Mouse (Mus musculus): Measurements from ENCODE around the gene Rcn3.

DNA sequence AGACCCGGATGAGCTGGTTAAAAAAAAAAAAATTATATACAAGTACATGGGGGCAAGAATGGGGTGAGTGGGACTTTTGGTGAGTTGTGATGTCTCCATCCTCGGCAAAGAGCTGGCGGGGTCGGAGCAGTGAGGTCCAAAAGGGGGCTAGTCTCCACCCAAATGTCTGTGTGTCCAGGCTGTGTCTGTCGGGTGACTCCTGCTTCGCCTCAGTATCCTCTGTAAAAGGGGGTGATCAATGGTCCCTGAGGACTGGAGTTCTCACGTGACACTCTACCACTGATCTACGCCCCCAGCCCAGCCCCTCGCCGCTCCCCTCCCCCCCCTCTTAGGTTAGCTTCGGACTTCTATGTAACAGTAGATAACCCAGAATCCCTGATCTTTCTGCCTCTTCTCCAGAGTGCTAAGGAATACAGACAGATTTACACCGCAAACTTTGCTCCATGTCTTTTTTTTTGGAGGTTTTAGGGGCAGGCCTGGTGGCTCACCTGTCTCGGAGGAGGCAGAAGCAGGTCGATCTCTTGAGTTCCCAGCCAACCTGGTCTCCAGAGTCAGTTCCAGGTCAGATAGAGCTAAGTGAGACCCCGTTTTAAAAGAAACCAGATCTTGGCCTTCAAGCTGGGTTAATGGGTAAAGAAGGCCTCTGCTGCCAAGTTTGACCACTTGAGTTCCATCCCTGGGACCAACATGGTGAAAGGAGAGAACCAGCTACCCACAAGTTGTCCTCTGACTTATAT is 37.9 kb upstream of the Rcn3 start:
- TF ChIP-seq POLR2A (IDR thresholded peaks at IDR 0.05; ENCODE audit: control insufficient read depth, extremely low read depth, insufficient read depth, low read length, poor library complexity) (no peak), CTCF (IDR thresholded peaks at IDR 0.05; ENCODE audit: borderline replicate concordance, control insufficient read depth, extremely low read depth, insufficient read depth, low read length, poor library complexity) (no peak)

All from thymus, adult 2 months (tissue).